Mouse (Mus musculus) MEL (cell line): ENCODE data around the gene Grb7.

Source experiments
- CHD1 ChIP-seq: IDR thresholded peaks from 2 replicates; pipeline ENCODE4 v1.6.1; 2012; ENCODE audit warnings: low read depth, mild to moderate bottlenecking, inconsistent platforms, low read length, improper control_type of control experiment
- CTCF ChIP-seq, 3 experiments: IDR thresholded peaks in 2 of 3; conservative IDR thresholded peaks in 1 of 3; 2 replicates each; pipeline ENCODE4 v1.5.1; 2011 to 2012; ENCODE audit warnings: low read length in 3 of 3, low read depth in 2 of 3, mild to moderate bottlenecking in 2 of 3, improper control_type of control experiment in 1 of 3, inconsistent platforms in 1 of 3, mixed read lengths in 1 of 3, moderate library complexity in 1 of 3; ENCODE audit not compliant: control insufficient read depth in 1 of 3, insufficient read depth in 1 of 3, poor library complexity in 1 of 3, severe bottlenecking in 1 of 3
- MAX ChIP-seq: IDR thresholded peaks from 2 replicates; pipeline ENCODE4 v1.6.1; 2011; ENCODE audit warnings: low read length, improper control_type of control experiment
- MEF2A ChIP-seq: IDR thresholded peaks from 2 replicates; pipeline ENCODE4 v1.6.1; 2014; ENCODE audit warnings: low read depth, mild to moderate bottlenecking, inconsistent platforms, low read length, improper control_type of control experiment; ENCODE audit not compliant: poor library complexity, insufficient replicate concordance, severe bottlenecking; ENCODE audit errors: extremely low read depth
- POLR2AphosphoS2 ChIP-seq: IDR thresholded peaks from 2 replicates; pipeline ENCODE4 v1.6.1; 2011; ENCODE audit warnings: low read length, improper control_type of control experiment
- UBTF ChIP-seq: IDR thresholded peaks from 2 replicates; pipeline ENCODE4 v1.6.1; 2012; ENCODE audit warnings: low read depth, mild to moderate bottlenecking, inconsistent platforms, low read length, improper control_type of control experiment, moderate library complexity, borderline replicate concordance; ENCODE audit not compliant: insufficient read depth
- USF2 ChIP-seq, 2 experiments: IDR thresholded peaks; 2 replicates each; pipeline ENCODE4 v1.6.1; 2011 to 2012; ENCODE audit warnings: improper control_type of control experiment in 2 of 2, low read length in 2 of 2, borderline replicate concordance in 1 of 2, inconsistent platforms in 1 of 2, low read depth in 1 of 2, mild to moderate bottlenecking in 1 of 2; ENCODE audit not compliant: insufficient read depth in 1 of 2
- ZMIZ1 ChIP-seq: IDR thresholded peaks from 2 replicates; pipeline ENCODE4 v1.6.1; 2012; ENCODE audit warnings: low read depth, mild to moderate bottlenecking, inconsistent platforms, low read length, improper control_type of control experiment, moderate library complexity
- ZNF384 ChIP-seq: IDR thresholded peaks from 2 replicates; pipeline ENCODE4 v1.6.1; 2012; ENCODE audit warnings: low read depth, mild to moderate bottlenecking, inconsistent platforms, low read length, improper control_type of control experiment

DNA sequence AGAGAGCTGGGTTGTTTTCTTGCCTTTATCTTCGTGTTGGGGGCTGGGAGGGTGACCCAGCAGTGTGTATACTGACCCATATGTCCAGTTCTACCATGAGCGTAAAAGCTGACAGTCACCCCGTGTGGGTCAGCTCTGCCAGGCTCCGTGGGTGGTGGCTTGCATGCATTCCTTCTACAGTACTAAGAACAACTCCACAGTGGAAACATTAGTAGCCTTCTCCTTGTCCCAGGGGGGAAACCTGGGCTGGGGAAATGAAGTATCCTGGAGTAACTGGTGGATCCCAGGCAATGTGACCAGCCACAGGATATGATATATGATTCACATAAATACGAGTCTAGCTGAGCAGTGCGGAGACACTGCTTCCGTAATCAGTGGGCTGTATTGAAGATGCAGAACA lies 32.5 kb upstream of the Grb7 start:
- no peak for TF ChIP-seq MEF2A
- no peak for TF ChIP-seq CTCF (IDR thresholded peaks at IDR 0.05 in 2 of 3, conservative IDR thresholded peaks at IDR 0.05 in 1 of 3; ENCODE audit: control insufficient read depth in 1 of 3, insufficient read depth in 1 of 3, low read depth in 2 of 3, low read length in 3 of 3, poor library complexity in 1 of 3, severe bottlenecking in 1 of 3)
- no peak for TF ChIP-seq UBTF
- no peak for TF ChIP-seq POLR2AphosphoS2
- no peak for TF ChIP-seq CHD1
- TF ChIP-seq ZNF384 = no peak
- no peak for TF ChIP-seq ZMIZ1
- no peak for TF ChIP-seq MAX
- TF ChIP-seq USF2 (IDR thresholded peaks at IDR 0.05; ENCODE audit: borderline replicate concordance in 1 of 2, insufficient read depth in 1 of 2, low read depth in 1 of 2, low read length in 2 of 2) = no peak
